In the genomic region with DNA sequence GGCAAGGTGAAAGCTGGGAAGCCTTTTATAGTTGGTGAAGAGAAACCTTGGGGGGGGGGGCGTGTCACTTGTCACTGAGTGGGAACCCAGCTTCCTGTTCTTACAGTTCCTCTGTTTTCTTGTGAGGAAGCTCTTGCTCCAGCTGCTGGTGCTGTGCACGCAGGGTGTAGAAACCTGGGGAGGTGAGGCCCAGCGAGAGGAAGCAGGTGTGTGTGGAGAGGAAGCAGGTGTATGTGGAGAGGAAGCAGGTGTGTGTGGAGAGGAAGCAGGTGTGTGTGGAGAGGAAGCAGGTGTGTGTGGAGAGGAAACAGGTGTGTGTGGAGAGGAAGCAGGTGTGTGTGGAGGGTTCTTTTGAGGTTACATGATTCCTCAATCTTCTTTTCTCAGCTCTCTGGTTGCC, we compare ENCODE assay signal across 18 mouse cellular contexts.
DNase-seq lines count a peak whose midpoint lies in the region; ATAC-seq and TF ChIP-seq lines count a peak whose summit lies in the region.
"Had no signal": no experiment of that assay in that cellular context is flagged by ENCODE, and none has a peak within 500 bp of the region (broad histone marks: within the 10 kb centered on the region; RNA-seq: fewer than 3 reads in every experiment).

No protein-coding gene starts in this region.

- no peak for TF ChIP-seq CTCF in layer of hippocampus, adult 2 months (conservative IDR thresholded peaks at IDR 0.05)

- peak overlapping the region; percentile 77 for H3K27ac ChIP-seq in layer of hippocampus, adult 2 months
- H3K27ac ChIP-seq: embryonic facial prominence, embryonic 10.5 days; embryonic facial prominence, embryonic 12.5 days had no signal

- H3K4me3 ChIP-seq in layer of hippocampus, adult 2 months = no peak overlapping the region
- H3K4me3 ChIP-seq: embryonic facial prominence, embryonic 10.5 days; embryonic facial prominence, embryonic 12.5 days; forebrain, embryonic 13.5 days; forebrain, embryonic 15.5 days had no signal

- DNase-seq in layer of hippocampus, adult 2 months (ENCODE audit: low spot score in 2 of 2) = no peak
- no peak for DNase-seq in layer of hippocampus, adult 9-10 months (ENCODE audit: low spot score)
- DNase-seq: adrenal gland, adult 8-10 months; adrenal gland, postnatal 36 days; cerebellum, adult 18-20 months; cerebellum, adult 8-10 months; cerebellum, adult 9-11 months; cerebellum, postnatal 14 days; cerebellum, postnatal 36 days; forebrain, postnatal 0 days had no signal

- peak; percentile 63 for ATAC-seq in granulocyte monocyte progenitor cell, adult 5-6 weeks (replicated peaks; ENCODE audit: poor library complexity, severe bottlenecking)
- ATAC-seq in megakaryocyte progenitor cell, adult 5-6 weeks (replicated peaks; ENCODE audit: poor library complexity) = peak; percentile 60
- no peak for ATAC-seq in megakaryocyte-erythroid progenitor cell, adult 5-6 weeks (replicated peaks; ENCODE audit: low FRiP score, low TSS enrichment, poor library complexity, severe bottlenecking)
- no peak for ATAC-seq in activated CD4-positive, CD25-positive, alpha-beta regulatory T cell, adult 4 months

Comparison
In these comparisons a context has a peak if more than half of its experiments do, and no peak if none do; other contexts are left out.
1. ATAC-seq: peak in granulocyte monocyte progenitor cell, adult 5-6 weeks (single experiment) and megakaryocyte progenitor cell, adult 5-6 weeks (single experiment); none in megakaryocyte-erythroid progenitor cell, adult 5-6 weeks (single experiment) and activated CD4-positive, CD25-positive, alpha-beta regulatory T cell, adult 4 months (single experiment).